Mouse (Mus musculus): ENCODE results near the gene Dock10.

The Dock10 gene

DNA sequence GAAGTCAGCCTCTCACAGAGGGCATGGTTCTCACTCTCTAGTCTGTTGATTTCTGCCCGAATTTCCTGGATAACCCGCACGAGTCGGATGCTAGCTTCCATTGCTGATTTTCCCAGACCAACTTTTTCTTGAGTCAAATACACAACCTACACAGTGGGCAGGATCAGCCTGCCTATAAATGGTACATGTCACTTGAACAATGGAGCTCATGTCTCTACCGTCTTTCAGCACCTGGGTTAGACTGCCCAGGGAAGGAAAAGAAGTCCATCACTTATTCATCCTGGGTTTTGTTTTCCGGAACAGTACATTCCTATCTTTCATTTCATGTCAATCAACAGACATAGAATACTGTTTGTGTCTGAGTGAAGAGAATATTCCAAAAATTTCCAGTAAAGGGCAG, 297.0 kb downstream of the Dock10 start, which contains the start of gene Gm45261:
TSS of gene Gm45261 (minus strand) at position 101 of the 400 bp plus-strand sequence.
- no peak for DNase-seq (ENCODE audit: low spot score)

DNA sequence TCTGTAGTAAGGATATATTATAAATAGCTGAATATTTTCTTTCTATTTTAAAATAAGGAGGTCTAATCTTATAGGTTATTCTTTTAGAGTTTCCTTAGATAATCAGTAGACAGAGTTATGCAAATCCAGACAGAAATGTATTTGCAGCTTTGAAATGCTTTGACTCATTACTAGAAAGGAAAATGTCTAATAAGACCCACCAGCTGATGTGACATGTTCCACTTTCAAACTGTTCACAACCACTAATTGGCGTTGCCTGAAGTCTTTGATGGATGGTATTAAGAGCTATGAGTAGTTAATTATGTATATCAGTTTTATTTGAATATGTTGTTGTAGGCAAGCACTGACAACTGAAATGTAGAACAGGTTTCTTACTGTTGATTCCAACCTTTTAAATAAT, 298.4 kb downstream of the Dock10 start:
- DNase-seq (ENCODE audit: low spot score) = no peak

DNA sequence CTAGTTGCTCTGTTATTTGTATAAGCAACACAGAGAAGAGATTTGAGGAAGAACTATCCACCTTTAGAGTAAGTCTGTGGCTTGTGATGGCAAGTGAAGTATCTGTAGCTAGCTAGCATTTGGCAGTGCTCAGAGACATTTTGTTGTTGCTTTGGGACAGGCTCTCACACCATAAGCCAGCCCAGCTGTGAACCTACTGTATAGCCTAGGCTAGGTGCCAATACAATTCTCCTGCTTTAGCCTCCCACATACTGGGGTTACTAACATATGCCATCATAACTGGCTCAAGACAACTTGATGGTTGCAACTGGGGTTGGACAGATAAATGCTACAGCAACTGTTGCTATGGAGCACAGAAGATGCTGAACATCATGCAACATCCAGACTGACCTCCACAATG, 298.9 kb downstream of the Dock10 start:
- no peak for DNase-seq (ENCODE audit: low spot score)

DNA sequence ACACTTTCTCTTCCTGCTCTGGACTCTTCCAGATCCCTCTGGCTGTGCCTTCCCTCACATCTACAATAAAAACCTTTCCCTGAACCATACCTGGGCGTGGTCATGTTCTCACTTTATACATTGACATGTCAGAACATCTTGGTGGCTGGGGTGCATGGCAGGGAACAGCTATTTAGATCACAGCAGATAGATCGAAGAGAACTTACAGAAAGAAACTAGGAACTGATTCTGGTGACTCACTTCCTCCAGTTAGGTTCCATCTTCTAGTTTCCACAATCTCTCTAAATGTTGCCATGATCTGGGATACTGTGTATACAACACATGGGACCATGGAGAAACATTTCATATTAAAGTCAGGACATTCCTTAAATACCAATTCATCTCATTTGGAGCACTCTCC, 304.4 kb downstream of the Dock10 start:
- no peak for DNase-seq (ENCODE audit: low spot score)

DNA sequence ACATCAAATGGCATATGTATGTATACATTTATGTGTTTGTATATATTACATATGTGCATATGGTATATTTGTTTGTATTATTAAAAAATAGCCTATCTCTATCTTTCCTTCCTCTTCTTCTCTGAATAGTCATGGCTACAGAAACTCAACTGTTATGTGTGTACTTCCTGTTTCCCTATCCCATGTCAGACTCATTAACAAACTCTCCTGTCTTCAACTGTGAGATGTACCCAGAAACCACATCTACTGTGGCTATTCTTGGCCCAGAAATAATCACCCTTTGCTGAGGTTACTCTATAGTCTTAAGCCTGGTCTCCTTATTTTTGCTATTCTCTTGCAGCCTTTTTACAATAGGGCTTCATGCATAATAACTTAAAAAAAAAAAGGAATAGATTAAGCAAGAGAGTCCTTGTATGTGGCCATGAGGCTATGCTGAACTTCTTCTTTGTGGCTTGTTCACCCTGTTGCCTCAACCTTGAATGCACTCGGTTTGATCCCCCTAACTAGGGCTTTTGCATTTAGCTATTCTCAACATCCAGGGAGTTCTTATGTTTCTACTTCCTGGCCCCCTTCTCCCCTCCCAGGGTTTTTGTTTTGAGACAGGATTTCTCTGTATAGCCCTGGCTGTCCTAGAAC, 306.3 kb downstream of the Dock10 start:
- DNase-seq (ENCODE audit: low spot score) = no peak

All from urinary bladder, postnatal 25 days (tissue).